Mouse (Mus musculus) ES-Bruce4 (cell line): ENCODE results near the gene Mast4. TPM values are rescaled to one million over a fixed set of nuclear protein-coding genes. Genes with fewer than 3 reads are reported as not detected.

Experiments
- H3K27ac ChIP-seq: 2 replicates; pipeline ENCODE4 v1.5.1; 2012; ENCODE audit warnings: low read length, inconsistent platforms; ENCODE audit not compliant: insufficient read depth
- H3K27me3 ChIP-seq: 2 replicates; pipeline ENCODE4 v1.6.1; 2012; ENCODE audit warnings: mild to moderate bottlenecking, low read length, inconsistent platforms; ENCODE audit not compliant: control insufficient read depth, poor library complexity, insufficient read depth, severe bottlenecking
- H3K36me3 ChIP-seq: 2 replicates; pipeline ENCODE4 v1.6.1; 2012; ENCODE audit warnings: inconsistent platforms, mild to moderate bottlenecking, low read length, moderate library complexity; ENCODE audit not compliant: control insufficient read depth, poor library complexity, insufficient read depth, severe bottlenecking
- H3K4me1 ChIP-seq: one replicate; pipeline ENCODE4 v1.8.1; 2011; ENCODE audit warnings: low read length; ENCODE audit not compliant: control insufficient read depth, insufficient read depth
- H3K4me3 ChIP-seq: 2 replicates; pipeline ENCODE4 v1.5.1; 2011; ENCODE audit warnings: low read depth, mild to moderate bottlenecking, low read length
- H3K9ac ChIP-seq: 2 replicates; pipeline ENCODE4 v1.6.1; 2012; ENCODE audit warnings: low read depth, mild to moderate bottlenecking, inconsistent platforms; ENCODE audit not compliant: poor library complexity, severe bottlenecking
- H3K9me3 ChIP-seq: replicated peaks from 2 replicates; pipeline ENCODE4 v1.6.1; 2012; ENCODE audit warnings: mild to moderate bottlenecking, low read length, inconsistent platforms; ENCODE audit not compliant: control insufficient read depth, poor library complexity, insufficient read depth, severe bottlenecking
- CTCF ChIP-seq: IDR thresholded peaks from one replicate; pipeline ENCODE4 v1.8.1; 2011; ENCODE audit warnings: low read depth, low read length
- EP300 ChIP-seq: IDR thresholded peaks from 2 replicates; pipeline ENCODE4 v1.6.1; 2011; ENCODE audit warnings: low read depth, low read length; ENCODE audit not compliant: insufficient read depth
- POLR2A ChIP-seq: IDR thresholded peaks from one replicate; pipeline ENCODE4 v1.8.1; 2011; ENCODE audit warnings: low read length; ENCODE audit not compliant: insufficient read depth
- polyA plus RNA-seq: library from polyadenylated mRNA; stranded (reverse); fragments of >200 nt; gene quantifications from 2 replicates; pipeline ENCODE4 v1.2.4, GENCODE M21; 2011; ENCODE audit warnings: low read depth; ENCODE audit not compliant: missing spikeins, insufficient read depth, insufficient read length

The Mast4 gene
- polyA plus RNA-seq, 1 experiment: 25.3 TPM

DNA sequence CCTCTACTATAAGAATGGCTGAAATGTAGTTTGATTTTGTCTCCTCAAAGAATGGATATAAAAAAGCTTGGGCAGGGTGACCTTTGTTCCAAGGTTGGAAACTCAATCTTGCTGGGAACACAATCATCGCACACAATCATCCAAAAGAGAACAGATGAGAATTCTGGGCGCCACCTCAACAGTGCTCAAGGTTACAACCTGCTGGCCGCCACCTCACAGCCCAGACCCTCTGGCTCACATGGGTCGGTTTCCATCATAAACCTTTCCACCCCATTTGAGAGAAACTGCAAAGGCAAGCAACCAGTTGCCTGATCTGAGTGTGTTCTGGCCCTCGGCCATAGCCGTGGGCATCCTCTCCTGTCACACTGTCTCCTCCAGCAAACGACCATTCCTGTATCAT lies 414.6 kb downstream of the Mast4 start:
- Histone ChIP-seq H3K4me3 (no peak overlapping the region), H3K4me1 (peaks cover 2% of the 10 kb centered on the region), H3K9ac (no peak overlapping the region), H3K36me3 (no peaks in the 10 kb centered on the region), H3K27me3 (no peaks in the 10 kb centered on the region), H3K27ac (no peak overlapping the region), H3K9me3 (no peaks in the 10 kb centered on the region)
- TF ChIP-seq EP300 (no peak), POLR2A (no peak), CTCF (no peak)

DNA sequence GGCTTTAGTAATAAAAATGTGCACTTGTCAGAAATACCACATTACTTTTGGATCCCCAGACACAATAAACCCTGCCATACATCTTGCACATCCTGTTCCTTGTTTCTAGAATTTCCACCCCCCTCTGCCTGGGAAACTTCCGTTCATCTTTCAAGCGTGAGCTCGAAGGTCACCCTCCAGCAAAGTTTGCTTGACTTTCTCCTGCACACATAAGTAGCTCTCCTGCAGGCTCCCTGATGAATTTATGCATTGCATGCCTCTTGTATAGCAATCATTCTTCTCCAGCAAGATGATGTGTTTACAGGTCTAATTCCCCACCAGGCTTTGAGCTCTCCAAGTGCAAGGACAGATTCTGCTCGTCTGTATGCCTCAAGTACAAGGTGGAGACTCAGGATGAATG lies 415.7 kb downstream of the Mast4 start:
- no peak overlapping the region for H3K9ac ChIP-seq
- no peak overlapping the region for H3K4me3 ChIP-seq
- H3K27me3 ChIP-seq: no peaks in the 10 kb centered on the region
- H3K4me1 ChIP-seq: peaks cover 2% of the 10 kb centered on the region
- H3K9me3 ChIP-seq: no peaks in the 10 kb centered on the region
- H3K36me3 ChIP-seq: no peaks in the 10 kb centered on the region
- no peak for TF ChIP-seq EP300
- no peak for TF ChIP-seq POLR2A
- no peak for TF ChIP-seq CTCF
- no peak overlapping the region for H3K27ac ChIP-seq

DNA sequence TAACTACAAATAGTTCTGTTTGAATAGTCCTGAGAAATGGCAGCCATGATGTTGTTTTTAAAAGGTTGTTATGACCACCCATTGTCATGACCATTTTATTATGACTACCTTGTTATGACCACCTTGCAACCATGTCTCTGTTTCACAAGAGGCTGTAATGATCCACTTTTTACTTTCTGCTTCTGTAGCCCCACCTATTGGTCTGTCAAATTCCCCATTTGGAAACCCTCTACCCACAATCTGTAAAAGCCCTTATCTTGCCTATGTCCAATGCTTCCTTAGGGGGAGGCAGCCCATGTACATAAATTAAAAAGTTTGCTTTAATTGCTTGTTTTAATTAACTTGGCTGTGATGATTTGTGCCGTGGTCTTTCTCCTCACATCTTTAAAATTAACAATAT lies 419.0 kb downstream of the Mast4 start:
- Histone ChIP-seq H3K27me3 (no peaks in the 10 kb centered on the region), H3K36me3 (no peaks in the 10 kb centered on the region), H3K4me3 (no peak overlapping the region), H3K9ac (no peak overlapping the region), H3K9me3 (peaks cover 3% of the 10 kb centered on the region), H3K27ac (peak overlapping the region; percentile 94), H3K4me1 (peaks cover 2% of the 10 kb centered on the region)
- no peak for TF ChIP-seq CTCF
- no peak for TF ChIP-seq EP300
- TF ChIP-seq POLR2A: no peak

DNA sequence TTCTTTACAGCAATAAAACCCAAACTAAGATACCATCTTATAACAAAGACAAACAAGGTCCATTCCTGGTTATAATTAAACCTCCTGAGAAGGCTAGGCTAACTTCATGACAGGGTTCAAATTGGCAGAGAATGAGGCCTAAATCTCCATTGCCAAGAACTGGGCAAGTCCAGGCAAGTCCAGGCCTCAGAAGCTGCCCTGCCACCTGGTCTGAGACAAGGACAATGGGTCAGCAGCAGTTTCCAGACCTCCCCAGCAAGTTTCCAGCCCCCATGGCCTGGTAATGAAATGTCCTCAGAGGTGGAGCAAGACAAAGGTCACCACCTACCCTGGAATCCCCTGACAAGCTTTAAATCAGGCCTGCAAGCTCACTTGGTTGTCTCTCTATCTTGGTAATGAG lies 419.5 kb downstream of the Mast4 start:
- no peaks in the 10 kb centered on the region for H3K27me3 ChIP-seq
- peaks cover 2% of the 10 kb centered on the region for H3K4me1 ChIP-seq
- H3K9ac ChIP-seq: no peak overlapping the region
- no peaks in the 10 kb centered on the region for H3K36me3 ChIP-seq
- H3K4me3 ChIP-seq: no peak overlapping the region
- peak overlapping the region; percentile 94 for H3K27ac ChIP-seq
- TF ChIP-seq EP300 (peak; percentile 99), POLR2A (no peak), CTCF (no peak)
- H3K9me3 ChIP-seq: peaks cover 3% of the 10 kb centered on the region

DNA sequence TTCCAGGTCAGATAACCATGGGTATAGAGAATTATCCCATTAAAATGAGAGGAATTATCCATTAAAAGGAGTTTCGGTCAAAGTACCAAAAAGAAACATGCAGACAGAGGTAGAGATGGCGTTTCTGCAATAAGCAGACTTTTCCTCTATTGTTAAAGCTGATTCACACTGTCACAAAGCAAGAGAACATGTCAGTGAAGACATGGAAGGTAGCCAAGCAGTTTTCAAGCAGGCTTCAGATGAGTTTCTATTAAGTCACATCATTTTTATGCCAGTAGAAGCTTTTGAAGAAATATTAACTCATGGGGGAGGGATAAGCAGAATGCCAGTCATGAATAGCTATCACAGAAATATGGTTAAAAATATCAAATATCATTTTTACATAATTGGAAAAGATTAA lies 420.4 kb downstream of the Mast4 start:
- TF ChIP-seq EP300: no peak
- no peak for TF ChIP-seq POLR2A
- TF ChIP-seq CTCF: no peak
- Histone ChIP-seq H3K4me1 (peaks cover 2% of the 10 kb centered on the region), H3K9ac (no peak overlapping the region), H3K4me3 (no peak overlapping the region), H3K27me3 (no peaks in the 10 kb centered on the region), H3K36me3 (no peaks in the 10 kb centered on the region), H3K27ac (peak overlapping the region; percentile 94; the same call in 1 of the 2 replicates), H3K9me3 (peaks cover 3% of the 10 kb centered on the region)

DNA sequence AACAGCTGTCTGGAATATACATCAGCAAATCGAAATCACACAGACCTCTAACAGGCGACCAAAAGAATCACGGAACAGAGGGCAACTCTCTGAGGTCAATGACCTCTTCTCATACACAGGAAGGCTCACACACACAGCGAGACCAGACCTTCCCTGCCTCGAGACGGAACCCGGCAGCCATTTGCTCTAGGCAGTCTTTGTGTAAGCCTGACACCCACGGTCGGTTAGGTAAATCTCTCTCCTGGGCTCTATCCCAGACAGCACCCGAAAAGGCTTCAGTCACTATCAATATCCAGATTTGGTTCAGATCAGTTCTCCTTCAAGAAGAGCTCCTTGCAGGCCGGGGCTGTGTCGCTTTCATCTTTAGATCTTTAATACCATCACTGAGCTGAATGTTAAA lies 421.4 kb downstream of the Mast4 start:
- H3K9me3 ChIP-seq: peaks cover 3% of the 10 kb centered on the region
- H3K27me3 ChIP-seq: no peaks in the 10 kb centered on the region
- no peak overlapping the region for H3K27ac ChIP-seq
- peaks cover 2% of the 10 kb centered on the region for H3K4me1 ChIP-seq
- no peaks in the 10 kb centered on the region for H3K36me3 ChIP-seq
- no peak overlapping the region for H3K9ac ChIP-seq
- no peak for TF ChIP-seq POLR2A
- TF ChIP-seq CTCF: no peak
- no peak for TF ChIP-seq EP300
- no peak overlapping the region for H3K4me3 ChIP-seq
